Mouse (Mus musculus): ENCODE measurements at regions not wholly inside any gene's neighbourhood (a gene's known extent, or its start where the extent isn't known, plus 50 kb on each side); places are given as distances from the start of the nearest gene placed in this dataset.

DNA sequence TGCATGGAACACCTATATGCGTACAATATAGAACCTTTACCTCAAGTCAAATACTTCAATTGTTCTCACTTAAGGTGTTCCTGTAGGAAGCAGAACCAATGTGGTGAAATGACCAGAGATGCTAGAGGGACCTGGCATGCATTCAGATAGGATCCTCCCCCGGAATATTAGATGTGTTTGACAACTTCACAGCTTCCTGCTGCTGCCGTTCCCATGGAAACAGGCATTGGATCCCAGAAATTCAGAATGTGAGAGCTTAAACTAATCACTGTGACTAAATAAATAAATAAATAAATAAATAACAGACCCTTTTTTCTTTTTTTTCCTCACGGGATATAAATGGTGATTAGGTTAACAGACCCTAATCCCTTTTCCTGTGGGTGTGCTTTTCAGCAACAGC is 401.5 kb upstream of the 5930422O12Rik start:
- DNase-seq (ENCODE audit: low spot score) (no peak), ATAC-seq (ENCODE audit: insufficient number of reproducible peaks, low FRiP score, low TSS enrichment, low read depth) (no peak)
- Histone ChIP-seq H3K9ac (ENCODE audit: low read length) (no peak overlapping the region), H3K27me3 (ENCODE audit: control insufficient read depth, insufficient read depth, low read length) (no peaks in the 10 kb centered on the region), H3K4me3 (ENCODE audit: low read depth, low read length) (no peak overlapping the region), H3K9me3 (ENCODE audit: control insufficient read depth, low read length) (no peaks in the 10 kb centered on the region), H3K4me1 (ENCODE audit: control insufficient read depth, insufficient read depth, low read length) (no peaks in the 10 kb centered on the region), H3K4me2 (ENCODE audit: low read depth, severe bottlenecking) (no peak overlapping the region), H3K27ac (replicated peaks; ENCODE audit: low read depth, low read length) (no peak overlapping the region), H3K36me3 (ENCODE audit: control insufficient read depth, insufficient read depth, low read length) (no peaks in the 10 kb centered on the region)
- WGBS = 73% methylated on average over 4 of the region's 4 CpGs

DNA sequence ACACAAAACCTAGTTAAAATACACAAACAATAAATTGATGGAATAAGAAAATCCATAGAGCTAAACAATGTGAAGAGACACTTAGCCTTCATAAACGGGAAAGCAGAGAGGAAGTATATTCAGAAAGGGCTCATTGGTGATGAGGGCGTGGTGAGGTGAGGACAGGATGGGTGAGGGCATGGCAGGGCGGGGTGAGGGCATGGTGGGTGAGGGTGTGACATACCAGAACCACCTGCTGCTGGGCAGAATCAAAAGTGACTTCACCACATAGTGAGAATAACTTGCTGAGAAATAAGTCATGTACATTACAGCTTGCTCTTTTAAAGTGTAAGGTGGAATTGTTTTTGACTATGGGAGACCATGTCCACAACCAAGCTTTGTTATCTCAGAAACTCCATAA is 399.1 kb upstream of the 5930422O12Rik start:
- no peak overlapping the region for H3K27ac ChIP-seq (replicated peaks; ENCODE audit: low read depth, low read length)
- no peaks in the 10 kb centered on the region for H3K4me1 ChIP-seq (ENCODE audit: control insufficient read depth, insufficient read depth, low read length)
- 81% methylated on average over 3 of the region's 3 CpGs for WGBS
- DNase-seq (ENCODE audit: low spot score) = no peak
- no peak overlapping the region for H3K4me3 ChIP-seq (ENCODE audit: low read depth, low read length)
- ATAC-seq (ENCODE audit: insufficient number of reproducible peaks, low FRiP score, low TSS enrichment, low read depth) = no peak
- H3K9me3 ChIP-seq (ENCODE audit: control insufficient read depth, low read length) = no peaks in the 10 kb centered on the region
- H3K36me3 ChIP-seq (ENCODE audit: control insufficient read depth, insufficient read depth, low read length) = no peaks in the 10 kb centered on the region
- no peak overlapping the region for H3K4me2 ChIP-seq (ENCODE audit: low read depth, severe bottlenecking)
- H3K9ac ChIP-seq (ENCODE audit: low read length) = no peak overlapping the region
- no peaks in the 10 kb centered on the region for H3K27me3 ChIP-seq (ENCODE audit: control insufficient read depth, insufficient read depth, low read length)

DNA sequence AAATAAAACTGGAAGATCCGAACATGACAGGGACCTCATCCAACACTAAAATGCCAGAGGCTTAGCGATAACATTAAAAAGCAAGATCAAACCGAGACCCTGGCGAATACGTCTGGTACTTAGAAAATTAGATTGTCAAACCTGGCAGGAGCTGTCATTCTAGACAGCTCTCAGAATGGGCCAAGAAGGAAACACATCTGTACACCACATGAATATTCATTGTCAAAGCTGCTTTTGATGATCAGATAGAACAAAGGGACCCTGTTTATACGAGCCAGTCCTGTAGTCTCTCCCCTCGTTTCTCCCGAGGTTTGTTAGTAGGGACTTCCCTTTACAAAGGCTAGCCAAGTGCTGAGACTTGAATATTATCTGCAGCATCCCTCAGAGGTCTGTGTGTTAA is 376.5 kb upstream of the 5930422O12Rik start:
- Histone ChIP-seq H3K4me2 (ENCODE audit: low read depth, severe bottlenecking) (no peak overlapping the region), H3K4me3 (ENCODE audit: low read depth, low read length) (no peak overlapping the region), H3K9me3 (ENCODE audit: control insufficient read depth, low read length) (peaks cover 5% of the 10 kb centered on the region; the same call in 1 of the 2 replicates), H3K4me1 (ENCODE audit: control insufficient read depth, insufficient read depth, low read length) (no peaks in the 10 kb centered on the region), H3K27ac (replicated peaks; ENCODE audit: low read depth, low read length) (no peak overlapping the region), H3K27me3 (ENCODE audit: control insufficient read depth, insufficient read depth, low read length) (no peaks in the 10 kb centered on the region), H3K36me3 (ENCODE audit: control insufficient read depth, insufficient read depth, low read length) (no peaks in the 10 kb centered on the region), H3K9ac (ENCODE audit: low read length) (no peak overlapping the region)
- 78% methylated on average over 8 of the region's 8 CpGs for WGBS
- DNase-seq (ENCODE audit: low spot score) (no peak), ATAC-seq (ENCODE audit: insufficient number of reproducible peaks, low FRiP score, low TSS enrichment, low read depth) (no peak)

DNA sequence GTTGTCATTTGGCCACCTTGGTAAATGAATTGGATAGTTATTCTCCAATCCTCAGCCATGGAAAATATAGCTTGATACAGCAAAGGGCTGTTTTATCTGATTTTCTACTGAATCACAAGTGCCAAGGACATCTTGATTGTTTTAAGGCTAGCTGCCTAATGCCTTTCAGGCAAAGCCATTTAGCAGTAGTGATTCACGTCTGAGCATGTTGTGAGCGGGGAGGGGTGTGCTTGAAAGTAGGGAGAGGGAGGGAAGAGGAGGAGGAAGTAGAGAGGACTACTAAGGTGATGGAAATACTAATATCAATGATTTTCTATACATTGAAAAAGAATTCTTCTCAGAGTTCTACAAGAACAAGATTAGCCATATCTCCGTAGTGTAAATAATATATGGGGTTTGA is 362.9 kb upstream of the 5930422O12Rik start:
- Histone ChIP-seq H3K4me2 (ENCODE audit: low read depth, severe bottlenecking) (no peak overlapping the region), H3K4me1 (ENCODE audit: control insufficient read depth, insufficient read depth, low read length) (no peaks in the 10 kb centered on the region), H3K27me3 (ENCODE audit: control insufficient read depth, insufficient read depth, low read length) (no peaks in the 10 kb centered on the region), H3K9ac (ENCODE audit: low read length) (no peak overlapping the region), H3K9me3 (ENCODE audit: control insufficient read depth, low read length) (no peaks in the 10 kb centered on the region), H3K4me3 (ENCODE audit: low read depth, low read length) (no peak overlapping the region), H3K36me3 (ENCODE audit: control insufficient read depth, insufficient read depth, low read length) (no peaks in the 10 kb centered on the region), H3K27ac (replicated peaks; ENCODE audit: low read depth, low read length) (no peak overlapping the region)
- DNase-seq (ENCODE audit: low spot score) (no peak), ATAC-seq (ENCODE audit: insufficient number of reproducible peaks, low FRiP score, low TSS enrichment, low read depth) (no peak)
- 73% methylated on average over 3 of the region's 3 CpGs for WGBS

DNA sequence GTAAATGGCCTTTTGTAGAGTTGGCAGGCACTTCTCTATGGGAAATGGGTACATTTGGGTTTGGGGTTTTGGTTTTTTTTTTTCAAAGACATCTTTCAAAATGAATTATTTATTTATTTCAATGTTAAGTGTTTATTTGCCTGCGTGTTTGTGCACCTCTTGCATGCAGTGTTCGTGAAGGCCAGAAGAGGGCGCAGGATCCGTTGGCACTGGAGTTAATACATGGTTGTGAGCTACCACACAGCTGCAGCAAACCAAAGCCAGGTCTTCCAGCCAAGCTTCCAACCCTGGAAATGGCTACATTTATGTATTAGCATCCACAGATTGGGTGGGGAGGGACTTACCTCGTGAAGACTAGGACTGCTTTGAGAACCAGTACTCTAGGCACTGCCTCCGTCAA is 362.3 kb upstream of the 5930422O12Rik start:
- no peaks in the 10 kb centered on the region for H3K4me1 ChIP-seq (ENCODE audit: control insufficient read depth, insufficient read depth, low read length)
- H3K9me3 ChIP-seq (ENCODE audit: control insufficient read depth, low read length) = no peaks in the 10 kb centered on the region
- no peak overlapping the region for H3K9ac ChIP-seq (ENCODE audit: low read length)
- ATAC-seq (ENCODE audit: insufficient number of reproducible peaks, low FRiP score, low TSS enrichment, low read depth) = no peak
- WGBS = 83% methylated on average over 6 of the region's 6 CpGs
- H3K4me3 ChIP-seq (ENCODE audit: low read depth, low read length) = no peak overlapping the region
- no peak for DNase-seq (ENCODE audit: low spot score)
- H3K27ac ChIP-seq (replicated peaks; ENCODE audit: low read depth, low read length) = no peak overlapping the region
- H3K36me3 ChIP-seq (ENCODE audit: control insufficient read depth, insufficient read depth, low read length) = no peaks in the 10 kb centered on the region
- H3K4me2 ChIP-seq (ENCODE audit: low read depth, severe bottlenecking) = no peak overlapping the region
- H3K27me3 ChIP-seq (ENCODE audit: control insufficient read depth, insufficient read depth, low read length) = no peaks in the 10 kb centered on the region

DNA sequence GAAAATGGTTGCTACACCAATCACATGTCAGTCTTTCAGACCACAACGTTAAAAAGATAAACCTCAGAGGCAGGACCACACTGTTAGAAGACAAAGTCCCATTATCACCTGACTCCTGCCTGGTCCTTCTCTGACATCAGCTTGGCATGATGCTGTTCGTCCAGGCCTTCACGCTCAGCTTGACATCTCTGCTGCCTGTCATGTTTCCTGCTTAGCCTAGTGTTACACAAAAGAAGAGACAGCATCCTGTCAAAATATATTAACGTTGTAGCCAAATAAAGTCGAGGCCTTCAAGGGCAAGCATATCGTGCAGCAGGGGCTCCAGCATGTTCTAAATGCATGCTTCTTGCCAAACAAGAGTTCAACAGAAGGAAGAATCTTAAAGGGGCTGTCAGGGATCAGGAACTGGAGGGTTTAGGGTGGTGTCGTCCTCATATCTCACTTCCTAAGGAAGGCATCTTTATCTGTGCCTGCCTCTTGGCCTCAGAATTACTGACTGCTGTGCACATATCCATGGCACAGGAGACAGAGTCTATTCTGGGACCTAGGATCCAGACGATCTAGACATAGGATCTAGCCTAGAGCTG is 361.0 kb upstream of the 5930422O12Rik start:
- 80% methylated on average over 8 of the region's 8 CpGs for whole genome bisulfite sequencing
- H3K9ac ChIP-seq (ENCODE audit: low read length) = no peak overlapping the region
- H3K27me3 ChIP-seq (ENCODE audit: control insufficient read depth, insufficient read depth, low read length) = no peaks in the 10 kb centered on the region
- ATAC-seq (ENCODE audit: insufficient number of reproducible peaks, low FRiP score, low TSS enrichment, low read depth) (no peak), DNase-seq (ENCODE audit: low spot score) (no peak)
- no peaks in the 10 kb centered on the region for H3K9me3 ChIP-seq (ENCODE audit: control insufficient read depth, low read length)
- no peak overlapping the region for H3K4me3 ChIP-seq (ENCODE audit: low read depth, low read length)
- H3K36me3 ChIP-seq (ENCODE audit: control insufficient read depth, insufficient read depth, low read length) = no peaks in the 10 kb centered on the region
- no peak overlapping the region for H3K4me2 ChIP-seq (ENCODE audit: low read depth, severe bottlenecking)
- H3K27ac ChIP-seq (replicated peaks; ENCODE audit: low read depth, low read length) = no peak overlapping the region
- H3K4me1 ChIP-seq (ENCODE audit: control insufficient read depth, insufficient read depth, low read length) = no peaks in the 10 kb centered on the region

DNA sequence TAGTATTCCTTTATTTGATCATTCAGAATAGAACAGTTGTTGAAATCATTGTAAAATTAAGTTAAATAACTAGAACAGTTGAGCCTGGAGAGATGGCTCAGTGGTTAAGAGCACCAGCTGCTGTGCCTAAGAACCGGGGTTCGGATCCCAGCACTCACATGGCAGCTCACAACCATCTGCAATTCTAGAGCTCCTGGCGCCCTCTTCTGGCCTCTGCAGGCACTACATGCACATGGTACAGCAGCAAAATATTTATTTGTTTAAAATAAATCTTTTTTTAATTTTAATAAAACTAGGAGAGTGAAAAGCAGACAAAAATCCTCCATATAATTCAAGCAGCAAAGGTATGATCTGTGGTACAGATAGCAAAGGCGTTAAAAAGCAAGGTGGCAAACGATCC is 360.0 kb upstream of the 5930422O12Rik start:
- H3K27ac ChIP-seq (replicated peaks; ENCODE audit: low read depth, low read length) = no peak overlapping the region
- no peaks in the 10 kb centered on the region for H3K9me3 ChIP-seq (ENCODE audit: control insufficient read depth, low read length)
- no peak overlapping the region for H3K4me2 ChIP-seq (ENCODE audit: low read depth, severe bottlenecking)
- ATAC-seq (ENCODE audit: insufficient number of reproducible peaks, low FRiP score, low TSS enrichment, low read depth) = no peak
- no peaks in the 10 kb centered on the region for H3K27me3 ChIP-seq (ENCODE audit: control insufficient read depth, insufficient read depth, low read length)
- WGBS = 81% methylated on average over 5 of the region's 5 CpGs
- no peaks in the 10 kb centered on the region for H3K36me3 ChIP-seq (ENCODE audit: control insufficient read depth, insufficient read depth, low read length)
- no peaks in the 10 kb centered on the region for H3K4me1 ChIP-seq (ENCODE audit: control insufficient read depth, insufficient read depth, low read length)
- no peak for DNase-seq (ENCODE audit: low spot score)
- no peak overlapping the region for H3K4me3 ChIP-seq (ENCODE audit: low read depth, low read length)
- no peak overlapping the region for H3K9ac ChIP-seq (ENCODE audit: low read length)

DNA sequence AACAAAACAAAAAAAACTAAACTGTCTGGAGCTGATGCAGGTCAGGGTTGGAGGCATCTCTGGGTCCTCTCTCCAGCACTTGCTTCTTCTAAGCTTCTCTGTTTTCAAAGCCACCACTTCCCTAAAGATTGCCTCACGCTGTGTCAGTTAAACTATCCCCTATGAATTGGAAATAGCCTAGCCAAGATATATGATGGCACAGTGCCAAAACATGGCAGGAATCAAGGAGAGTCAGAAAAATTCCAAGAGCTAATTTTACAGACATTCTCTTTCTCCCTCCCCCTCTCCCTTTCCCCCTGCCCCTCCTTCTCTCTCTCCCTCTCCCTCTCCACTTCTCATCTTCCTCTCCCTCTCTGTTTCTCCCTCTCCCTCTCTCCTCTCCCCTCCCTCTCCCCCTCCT is 353.3 kb upstream of the 5930422O12Rik start:
- Histone ChIP-seq H3K27me3 (ENCODE audit: control insufficient read depth, insufficient read depth, low read length) (no peaks in the 10 kb centered on the region), H3K4me3 (ENCODE audit: low read depth, low read length) (no peak overlapping the region), H3K4me1 (ENCODE audit: control insufficient read depth, insufficient read depth, low read length) (no peaks in the 10 kb centered on the region), H3K9ac (ENCODE audit: low read length) (no peak overlapping the region), H3K27ac (replicated peaks; ENCODE audit: low read depth, low read length) (no peak overlapping the region), H3K4me2 (ENCODE audit: low read depth, severe bottlenecking) (no peak overlapping the region), H3K36me3 (ENCODE audit: control insufficient read depth, insufficient read depth, low read length) (no peaks in the 10 kb centered on the region), H3K9me3 (ENCODE audit: control insufficient read depth, low read length) (no peaks in the 10 kb centered on the region)
- DNase-seq (ENCODE audit: low spot score) = no peak
- ATAC-seq (ENCODE audit: insufficient number of reproducible peaks, low FRiP score, low TSS enrichment, low read depth) = no peak
- WGBS = 70% methylated on average over 1 of the region's 1 CpGs

DNA sequence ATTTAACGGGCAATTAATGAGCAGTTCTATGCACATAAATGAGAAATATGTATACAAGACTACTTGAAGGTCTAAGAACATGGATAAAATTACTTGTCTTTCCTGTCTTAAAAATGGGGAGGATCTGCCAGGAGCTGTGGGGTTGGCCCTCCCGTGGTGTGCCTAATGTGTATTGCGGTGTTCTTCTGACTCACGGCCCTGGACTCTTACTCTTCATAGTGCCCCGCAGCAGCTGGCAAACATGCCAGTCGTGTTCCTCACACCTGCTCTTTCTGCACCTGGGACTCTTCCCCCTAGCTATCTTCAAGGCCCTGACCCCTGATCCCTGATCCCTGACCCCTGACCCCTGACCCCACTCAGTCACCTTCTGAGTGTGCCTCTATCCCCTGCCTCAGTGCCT is 352.3 kb upstream of the 5930422O12Rik start:
- no peak for ATAC-seq (ENCODE audit: insufficient number of reproducible peaks, low FRiP score, low TSS enrichment, low read depth)
- no peaks in the 10 kb centered on the region for H3K4me1 ChIP-seq (ENCODE audit: control insufficient read depth, insufficient read depth, low read length)
- H3K9ac ChIP-seq (ENCODE audit: low read length) = no peak overlapping the region
- no peaks in the 10 kb centered on the region for H3K36me3 ChIP-seq (ENCODE audit: control insufficient read depth, insufficient read depth, low read length)
- no peaks in the 10 kb centered on the region for H3K27me3 ChIP-seq (ENCODE audit: control insufficient read depth, insufficient read depth, low read length)
- H3K27ac ChIP-seq (replicated peaks; ENCODE audit: low read depth, low read length) = no peak overlapping the region
- no peaks in the 10 kb centered on the region for H3K9me3 ChIP-seq (ENCODE audit: control insufficient read depth, low read length)
- H3K4me2 ChIP-seq (ENCODE audit: low read depth, severe bottlenecking) = no peak overlapping the region
- 81% methylated on average over 6 of the region's 6 CpGs for WGBS
- H3K4me3 ChIP-seq (ENCODE audit: low read depth, low read length) = no peak overlapping the region
- DNase-seq (ENCODE audit: low spot score) = no peak
